In genomic region chr13:12485197-12485596, GRCm38 (mm10) we compare ENCODE assay signal across 16 mouse cellular contexts. TPM values are rescaled to one million over a fixed set of nuclear protein-coding genes. Genes with fewer than 3 reads are reported as not detected.
DNase-seq lines count a peak whose midpoint lies in the region; ATAC-seq and TF ChIP-seq lines count a peak whose summit lies in the region.
"Had no signal": no experiment of that assay in that cellular context is flagged by ENCODE, and none has a peak within 500 bp of the region (broad histone marks: within the 10 kb centered on the region; RNA-seq: fewer than 3 reads in every experiment).

No protein-coding gene starts in this region.

- peak; percentile 49; the same call in 1 of the 2 replicates for ATAC-seq in forebrain, embryonic 16.5 days
- no peak for ATAC-seq in forebrain, embryonic 12.5 days (ENCODE audit: low FRiP score)
- ATAC-seq in midbrain, embryonic 14.5 days (ENCODE audit: low FRiP score, low TSS enrichment): no peak
- no peak for ATAC-seq in midbrain, postnatal 0 days (ENCODE audit: low FRiP score)
- ATAC-seq in embryonic facial prominence, embryonic 12.5 days (ENCODE audit: insufficient number of reproducible peaks, insufficient read depth, low FRiP score, low TSS enrichment): no peak
- peak; percentile 54; the same call in 1 of the 2 replicates for ATAC-seq in stomach, embryonic 16.5 days (ENCODE audit: insufficient read depth, low FRiP score)

- 47% methylated on average over 2 of the region's 2 CpGs for WGBS in forebrain, embryonic 16.5 days
- WGBS in forebrain, embryonic 12.5 days: 64% methylated on average over 2 of the region's 2 CpGs
- 66% methylated on average over 2 of the region's 2 CpGs for WGBS in midbrain, embryonic 14.5 days
- 55% methylated on average over 2 of the region's 2 CpGs for WGBS in midbrain, postnatal 0 days
- WGBS in embryonic facial prominence, embryonic 12.5 days: 78% methylated on average over 2 of the region's 2 CpGs
- WGBS in stomach, embryonic 16.5 days: 54% methylated on average over 2 of the region's 2 CpGs

- no peaks in the 10 kb centered on the region for H3K27me3 ChIP-seq in forebrain, embryonic 16.5 days (replicated peaks; ENCODE audit: control insufficient read depth, insufficient read depth, low read length)
- no peaks in the 10 kb centered on the region for H3K27me3 ChIP-seq in forebrain, embryonic 12.5 days
- H3K27me3 ChIP-seq in midbrain, embryonic 14.5 days (ENCODE audit: control insufficient read depth, insufficient read depth, low read length): no peaks in the 10 kb centered on the region
- no peaks in the 10 kb centered on the region for H3K27me3 ChIP-seq in midbrain, postnatal 0 days (ENCODE audit: insufficient read depth, low read length)
- H3K27me3 ChIP-seq in embryonic facial prominence, embryonic 12.5 days: no peaks in the 10 kb centered on the region
- no peaks in the 10 kb centered on the region for H3K27me3 ChIP-seq in stomach, embryonic 16.5 days (ENCODE audit: control insufficient read depth, insufficient read depth, low read length)
- H3K27me3 ChIP-seq: lung, embryonic 15.5 days; neural tube, embryonic 12.5 days had no signal

- intact Hi-C loops in gastrocnemius, adult 2 months (cut with DNase I): no loop called here

- H3K4me2 ChIP-seq in forebrain, embryonic 16.5 days (ENCODE audit: low read length): no peak overlapping the region
- H3K4me2 ChIP-seq in forebrain, embryonic 12.5 days: no peak overlapping the region
- H3K4me2 ChIP-seq in midbrain, embryonic 14.5 days (ENCODE audit: low read length): no peak overlapping the region
- H3K4me2 ChIP-seq in midbrain, postnatal 0 days (ENCODE audit: low read depth, low read length, poor library complexity, severe bottlenecking): no peak overlapping the region
- H3K4me2 ChIP-seq in embryonic facial prominence, embryonic 12.5 days (replicated peaks): no peak overlapping the region
- H3K4me2 ChIP-seq in stomach, embryonic 16.5 days (ENCODE audit: low read depth, low read length): no peak overlapping the region
- H3K4me2 ChIP-seq: liver, embryonic 11.5 days; lung, embryonic 15.5 days; neural tube, embryonic 12.5 days had no signal

- no peak for TF ChIP-seq CTCF in midbrain, postnatal 0 days (IDR thresholded peaks at IDR 0.05)
- TF ChIP-seq CTCF in gastrocnemius, adult 2 months (IDR thresholded peaks at IDR 0.05): no peak

- no peak overlapping the region for H3K4me3 ChIP-seq in forebrain, embryonic 16.5 days (replicated peaks; ENCODE audit: low read length)
- no peak overlapping the region for H3K4me3 ChIP-seq in forebrain, embryonic 12.5 days (replicated peaks)
- H3K4me3 ChIP-seq in midbrain, embryonic 14.5 days (replicated peaks; ENCODE audit: low read depth, low read length): no peak overlapping the region
- H3K4me3 ChIP-seq in midbrain, postnatal 0 days (ENCODE audit: low read depth, low read length): no peak overlapping the region
- no peak overlapping the region for H3K4me3 ChIP-seq in embryonic facial prominence, embryonic 12.5 days
- no peak overlapping the region for H3K4me3 ChIP-seq in stomach, embryonic 16.5 days (replicated peaks; ENCODE audit: low read length)
- no peak overlapping the region for H3K4me3 ChIP-seq in gastrocnemius, adult 2 months
- H3K4me3 ChIP-seq: lung, embryonic 15.5 days; neural tube, embryonic 12.5 days had no signal

- peak; percentile 15 for DNase-seq in midbrain, embryonic 14.5 days
- no peak for DNase-seq in midbrain, postnatal 0 days (ENCODE audit: low spot score)
- no peak for DNase-seq in kidney, adult 11 months
- no peak for DNase-seq in gastrocnemius, adult 2 months
- DNase-seq: adrenal gland, adult 2 months; cerebellum, adult 11 months; gastrocnemius, postnatal 14 days; kidney, adult 8-10 months had no signal

- no peak overlapping the region for H3K9ac ChIP-seq in forebrain, embryonic 16.5 days (replicated peaks; ENCODE audit: low read depth, low read length)
- H3K9ac ChIP-seq in forebrain, embryonic 12.5 days: no peak overlapping the region
- no peak overlapping the region for H3K9ac ChIP-seq in midbrain, embryonic 14.5 days (replicated peaks; ENCODE audit: low read length)
- H3K9ac ChIP-seq in midbrain, postnatal 0 days (replicated peaks; ENCODE audit: low read length, poor library complexity, severe bottlenecking): no peak overlapping the region
- no peak overlapping the region for H3K9ac ChIP-seq in embryonic facial prominence, embryonic 12.5 days
- no peak overlapping the region for H3K9ac ChIP-seq in stomach, embryonic 16.5 days (ENCODE audit: low read length)
- H3K9ac ChIP-seq: lung, embryonic 15.5 days; neural tube, embryonic 12.5 days had no signal

- H3K4me1 ChIP-seq in forebrain, embryonic 16.5 days (replicated peaks; ENCODE audit: control insufficient read depth, insufficient read depth, low read length): no peaks in the 10 kb centered on the region
- no peaks in the 10 kb centered on the region for H3K4me1 ChIP-seq in forebrain, embryonic 12.5 days
- H3K4me1 ChIP-seq in midbrain, embryonic 14.5 days (ENCODE audit: control insufficient read depth, insufficient read depth, low read length): no peaks in the 10 kb centered on the region
- H3K4me1 ChIP-seq in midbrain, postnatal 0 days (ENCODE audit: insufficient read depth, low read length): no peaks in the 10 kb centered on the region
- H3K4me1 ChIP-seq in embryonic facial prominence, embryonic 12.5 days: no peaks in the 10 kb centered on the region
- H3K4me1 ChIP-seq in stomach, embryonic 16.5 days (ENCODE audit: control insufficient read depth, insufficient read depth, low read length): 0 out of 2 replicates have a peak, but pooled peaks cover 3% of the 10 kb centered on the region
- H3K4me1 ChIP-seq: lung, embryonic 15.5 days; neural tube, embryonic 12.5 days had no signal

- H3K27ac ChIP-seq in forebrain, embryonic 16.5 days (ENCODE audit: low read length): no peak overlapping the region
- no peak overlapping the region for H3K27ac ChIP-seq in forebrain, embryonic 12.5 days
- no peak overlapping the region for H3K27ac ChIP-seq in midbrain, embryonic 14.5 days (replicated peaks; ENCODE audit: low read depth, low read length)
- no peak overlapping the region for H3K27ac ChIP-seq in midbrain, postnatal 0 days (ENCODE audit: low read depth, low read length)
- peak overlapping the region; percentile 17; the same call in 1 of the 2 replicates for H3K27ac ChIP-seq in embryonic facial prominence, embryonic 12.5 days
- H3K27ac ChIP-seq in stomach, embryonic 16.5 days (ENCODE audit: low read length): peak overlapping the region; percentile 46
- H3K27ac ChIP-seq in gastrocnemius, adult 2 months: no peak overlapping the region
- H3K27ac ChIP-seq: lung, embryonic 15.5 days; neural tube, embryonic 12.5 days had no signal

- no peaks in the 10 kb centered on the region for H3K36me3 ChIP-seq in forebrain, embryonic 16.5 days (ENCODE audit: control insufficient read depth, insufficient read depth)
- H3K36me3 ChIP-seq in forebrain, embryonic 12.5 days (replicated peaks): no peaks in the 10 kb centered on the region
- no peaks in the 10 kb centered on the region for H3K36me3 ChIP-seq in midbrain, embryonic 14.5 days (ENCODE audit: control insufficient read depth, insufficient read depth, low read length)
- no peaks in the 10 kb centered on the region for H3K36me3 ChIP-seq in midbrain, postnatal 0 days (ENCODE audit: insufficient read depth, low read length)
- no peaks in the 10 kb centered on the region for H3K36me3 ChIP-seq in embryonic facial prominence, embryonic 12.5 days
- no peaks in the 10 kb centered on the region for H3K36me3 ChIP-seq in stomach, embryonic 16.5 days (ENCODE audit: control insufficient read depth, insufficient read depth, low read length)
- H3K36me3 ChIP-seq: lung, embryonic 15.5 days; neural tube, embryonic 12.5 days had no signal

- H3K9me3 ChIP-seq in forebrain, embryonic 16.5 days (ENCODE audit: control insufficient read depth, low read length): no peaks in the 10 kb centered on the region
- H3K9me3 ChIP-seq in forebrain, embryonic 12.5 days: no peaks in the 10 kb centered on the region
- no peaks in the 10 kb centered on the region for H3K9me3 ChIP-seq in midbrain, embryonic 14.5 days (ENCODE audit: control insufficient read depth, low read length)
- H3K9me3 ChIP-seq in midbrain, postnatal 0 days (ENCODE audit: low read length): no peaks in the 10 kb centered on the region
- H3K9me3 ChIP-seq in embryonic facial prominence, embryonic 12.5 days: no peaks in the 10 kb centered on the region
- no peaks in the 10 kb centered on the region for H3K9me3 ChIP-seq in stomach, embryonic 16.5 days (replicated peaks; ENCODE audit: control insufficient read depth, low read length)
- H3K9me3 ChIP-seq: lung, embryonic 15.5 days; neural tube, embryonic 12.5 days had no signal

RNA-seq across cellular contexts. Expression of gene Lgals8, which starts 20.5 kb away (rescaled TPM):
- 14.4 and 15.1 TPM in 2 replicates for polyA plus RNA-seq in forebrain, embryonic 16.5 days (2015; fragmentation: Nextera tagmentation; extraction: Ambion mirVana)
- polyA plus RNA-seq in forebrain, embryonic 12.5 days (2016; fragmentation: Nextera tagmentation; extraction: Ambion mirVana): 10.8 and 11.3 TPM in 2 replicates
- polyA plus RNA-seq in midbrain, embryonic 14.5 days (2014; fragmentation: Nextera tagmentation; extraction: Ambion mirVana): 16.5 and 19.7 TPM in 2 replicates
- total RNA-seq in midbrain, postnatal 0 days (2014; rRNA removed): 24.5 and 34.3 TPM in 2 replicates
- 30.2 and 31.3 TPM in 2 replicates for polyA plus RNA-seq in midbrain, postnatal 0 days (2015; fragmentation: Nextera tagmentation; extraction: Ambion mirVana)
- 18.0 and 20.5 TPM in 2 replicates for polyA plus RNA-seq in embryonic facial prominence, embryonic 12.5 days (2016; fragmentation: Nextera tagmentation; extraction: Ambion mirVana)
- polyA plus RNA-seq in stomach, embryonic 16.5 days (2015; fragmentation: Nextera tagmentation; extraction: Ambion mirVana): 35.8 and 36.3 TPM in 2 replicates
- 10 to 100 TPM; 26.0 to 29.1 TPM for total RNA-seq in gastrocnemius, adult 2 months (2021)

RNA-seq across cellular contexts. Expression of gene Edaradd, which starts 35.0 kb away (rescaled TPM):
- 1.9 and 2.6 TPM in 2 replicates for polyA plus RNA-seq in forebrain, embryonic 16.5 days (2015; fragmentation: Nextera tagmentation; extraction: Ambion mirVana)
- polyA plus RNA-seq in forebrain, embryonic 12.5 days (2016; fragmentation: Nextera tagmentation; extraction: Ambion mirVana): 1.1 and 1.3 TPM in 2 replicates
- polyA plus RNA-seq in midbrain, embryonic 14.5 days (2014; fragmentation: Nextera tagmentation; extraction: Ambion mirVana): 1.1 and 1.3 TPM in 2 replicates
- total RNA-seq in midbrain, postnatal 0 days (2014; rRNA removed): 1.1 and 1.4 TPM in 2 replicates
- polyA plus RNA-seq in midbrain, postnatal 0 days (2015; fragmentation: Nextera tagmentation; extraction: Ambion mirVana): 1.4 TPM in 2 replicates
- 4.1 and 4.6 TPM in 2 replicates for polyA plus RNA-seq in embryonic facial prominence, embryonic 12.5 days (2016; fragmentation: Nextera tagmentation; extraction: Ambion mirVana)
- polyA plus RNA-seq in stomach, embryonic 16.5 days (2015; fragmentation: Nextera tagmentation; extraction: Ambion mirVana): 5.8 and 6.1 TPM in 2 replicates
- not detected for total RNA-seq in gastrocnemius, adult 2 months (2021)
- polyA plus RNA-seq: C2C12 had no signal

Comparison
In these comparisons a context has a peak if more than half of its experiments do, and no peak if none do; other contexts are left out.
1. ATAC-seq: peak in forebrain, embryonic 16.5 days (single experiment) and stomach, embryonic 16.5 days (single experiment); none in forebrain, embryonic 12.5 days (single experiment), midbrain, embryonic 14.5 days (single experiment), midbrain, postnatal 0 days (single experiment) and embryonic facial prominence, embryonic 12.5 days (single experiment).
2. H3K27ac ChIP-seq: peak in embryonic facial prominence, embryonic 12.5 days (single experiment) and stomach, embryonic 16.5 days (single experiment); none in forebrain, embryonic 16.5 days (single experiment), forebrain, embryonic 12.5 days (single experiment), midbrain, embryonic 14.5 days (single experiment), midbrain, postnatal 0 days (single experiment) and gastrocnemius, adult 2 months (single experiment).